Mouse (Mus musculus): Measurements from ENCODE around the gene Htr5b.

Gene Htr5b

DNA sequence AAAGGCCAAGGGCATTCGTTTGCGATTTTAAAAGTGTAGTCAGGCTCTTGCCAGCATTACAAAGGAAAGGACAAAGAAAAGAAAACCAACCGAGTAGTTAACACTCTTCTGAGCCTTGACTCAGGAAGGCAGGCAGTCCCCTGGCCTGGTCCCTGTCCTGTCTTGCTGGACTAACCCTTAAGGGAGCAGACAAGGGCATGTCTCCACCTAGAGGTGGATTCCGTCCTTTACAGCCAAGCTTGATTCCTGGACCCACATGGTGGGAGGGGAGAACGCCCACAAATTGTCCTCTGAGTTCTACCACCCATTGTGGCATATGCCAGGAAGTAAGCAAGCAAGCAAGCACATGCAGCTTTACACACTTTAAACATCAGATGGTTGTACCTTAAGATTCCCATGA lies 38.0 kb downstream of the Htr5b start:
- peak; percentile 38 to 45 for DNase-seq (ENCODE audit: low spot score in 2 of 2)

GRCm38 (mm10) chr1:121486803-121487202 lies 41.5 kb downstream of the Htr5b start:
- no peak for DNase-seq (ENCODE audit: low spot score in 2 of 2)

- DNase-seq (ENCODE audit: low spot score in 2 of 2), result no peak
Observed at GRCm38 (mm10) chr1:121483091-121483490, 45.2 kb downstream of the Htr5b start.

- DNase-seq (ENCODE audit: low spot score in 2 of 2), result no peak
Observed at GRCm38 (mm10) chr1:121479403-121479802, 48.9 kb downstream of the Htr5b start.

- peak; percentile 37 to 57 for DNase-seq (ENCODE audit: low spot score in 2 of 2)
Observed at GRCm38 (mm10) chr1:121478284-121478980, 49.8 kb downstream of the Htr5b start.

DNA sequence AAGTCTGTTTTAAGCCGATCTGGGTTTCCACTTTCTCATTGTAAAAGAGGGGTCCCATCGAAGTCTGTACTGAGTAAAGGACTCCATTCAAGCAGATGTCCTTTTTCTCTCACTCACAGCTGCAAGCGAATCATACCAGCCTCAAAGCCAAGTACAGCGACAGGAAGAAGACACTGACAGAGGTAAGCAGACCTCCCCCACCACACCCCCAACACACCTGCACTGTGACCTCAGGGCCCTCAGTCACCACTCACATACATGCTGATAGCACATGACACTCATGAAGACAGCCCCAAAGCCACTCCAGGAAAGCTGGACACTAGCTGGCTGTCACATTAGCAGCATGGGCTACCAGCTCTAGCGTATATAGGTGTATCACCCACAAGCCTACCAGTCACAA lies 50.5 kb downstream of the Htr5b start:
- no peak for DNase-seq (ENCODE audit: low spot score in 2 of 2)

GRCm38 (mm10) chr1:121471503-121471902 lies 56.8 kb downstream of the Htr5b start:
- no peak for DNase-seq (ENCODE audit: low spot score in 2 of 2)

DNA sequence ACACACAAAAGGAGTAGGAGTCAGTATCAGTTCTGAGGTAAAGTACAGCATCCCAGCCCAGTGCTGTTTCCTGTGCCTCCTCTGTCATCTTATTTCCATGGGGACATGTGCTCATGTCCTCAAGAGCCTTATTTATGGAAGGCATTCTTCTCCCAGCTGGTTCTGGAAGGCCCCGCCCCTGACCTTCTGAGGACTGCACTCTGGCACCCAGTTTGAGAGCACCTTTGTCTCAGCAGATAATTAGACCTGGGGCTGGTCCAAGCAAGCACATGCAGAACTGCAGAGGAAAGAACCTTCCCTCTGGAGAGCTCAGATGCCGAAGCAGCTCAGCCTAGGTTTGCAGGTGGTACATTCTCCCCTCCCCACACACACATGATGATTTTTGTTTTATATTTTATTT lies 60.0 kb downstream of the Htr5b start:
- no peak for DNase-seq (ENCODE audit: low spot score in 2 of 2)

DNA sequence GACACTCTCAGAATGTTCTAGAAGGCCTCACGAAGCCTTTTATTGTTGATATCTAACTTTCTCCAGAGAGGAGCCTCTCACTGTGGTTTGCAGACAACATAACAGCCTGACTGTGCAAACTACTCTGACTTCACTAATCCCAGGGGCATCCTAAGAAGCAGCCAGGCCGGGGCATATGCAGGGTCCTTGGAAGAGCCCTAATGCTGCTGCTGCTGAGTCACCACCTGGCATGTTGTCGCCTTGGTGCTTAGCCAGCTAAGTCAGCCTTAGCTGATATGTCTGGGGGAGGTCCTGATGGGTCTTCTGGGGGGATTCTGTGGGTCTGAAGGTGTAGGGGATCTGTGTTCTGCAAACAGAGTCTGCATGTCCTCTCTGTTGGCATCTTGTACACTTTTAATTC lies 62.0 kb downstream of the Htr5b start:
- DNase-seq (ENCODE audit: low spot score in 2 of 2), result no peak

DNA sequence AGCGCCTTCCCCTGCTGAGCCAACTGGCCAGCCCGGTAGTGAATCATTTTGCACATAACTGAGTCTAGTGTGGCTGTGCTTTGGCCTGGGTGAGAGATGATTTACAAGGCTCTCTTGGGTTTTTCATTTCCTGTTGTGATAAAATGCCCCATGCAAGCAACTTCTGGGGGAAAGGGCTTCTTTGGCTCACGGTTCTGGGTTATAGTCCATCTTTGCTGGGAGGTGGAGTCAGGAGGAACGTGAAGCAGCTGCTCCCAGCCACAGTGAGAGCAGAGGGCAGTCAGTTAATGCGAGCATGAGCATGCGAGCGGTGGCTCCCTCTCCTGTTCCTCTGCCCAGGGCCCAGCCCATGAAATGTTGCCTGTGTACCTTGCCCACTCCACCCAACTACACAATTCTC lies 64.5 kb downstream of the Htr5b start:
- DNase-seq (ENCODE audit: low spot score in 2 of 2), result no peak

GRCm38 (mm10) chr1:121462643-121463042 lies 65.6 kb downstream of the Htr5b start:
- no peak for DNase-seq (ENCODE audit: low spot score in 2 of 2)

DNA sequence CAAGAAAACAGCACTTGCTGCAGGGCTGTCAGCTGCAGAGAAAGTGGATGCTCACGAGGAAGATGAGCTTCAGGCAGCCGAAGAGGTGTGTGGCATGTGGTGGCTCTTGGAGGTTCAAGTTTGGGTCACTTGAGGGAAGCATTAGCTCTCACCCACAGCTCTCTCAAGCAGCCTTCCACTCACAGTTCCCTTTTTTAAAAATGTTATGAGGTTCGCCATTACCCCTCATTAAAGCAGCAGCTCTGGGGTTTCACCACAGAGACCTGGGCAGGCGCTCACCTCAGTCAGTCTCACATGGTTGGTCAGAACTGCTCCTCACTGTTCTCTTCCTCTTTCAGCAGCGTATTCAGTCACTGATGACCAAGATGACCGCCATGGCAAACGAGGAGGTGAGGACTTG lies 66.4 kb downstream of the Htr5b start:
- DNase-seq (ENCODE audit: low spot score in 2 of 2), result no peak

DNA sequence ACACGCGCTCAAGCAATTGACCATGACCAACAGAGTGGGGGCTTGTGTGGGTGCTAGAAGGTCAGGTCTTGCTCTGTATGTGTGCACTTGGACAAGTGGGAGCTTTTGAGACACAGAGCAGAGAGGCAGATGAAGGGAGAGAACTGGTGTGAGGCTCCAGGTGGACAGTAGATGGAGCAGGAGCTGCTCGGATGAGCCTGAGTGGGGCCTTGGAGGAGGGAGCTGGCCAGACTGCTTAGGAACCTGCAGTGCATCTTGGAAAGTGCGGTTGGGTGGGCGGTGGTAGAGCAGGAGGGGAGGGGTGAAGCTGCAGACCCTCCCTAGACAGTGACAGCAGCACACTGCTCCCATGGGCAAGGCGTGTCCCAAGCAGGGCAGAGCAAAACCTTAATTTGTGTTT lies 68.2 kb downstream of the Htr5b start:
- peak in 1 of 2 experiments; percentile 26 for DNase-seq (ENCODE audit: low spot score in 2 of 2)

All from right cerebral cortex, adult 2 months (tissue).